Mouse (Mus musculus): ENCODE measurements at regions not wholly inside any gene's neighbourhood (a gene's known extent, or its start where the extent isn't known, plus 50 kb on each side); places are given as distances from the start of the nearest gene placed in this dataset.

- ATAC-seq (ENCODE audit: insufficient read depth) (no peak), DNase-seq (no peak)
- H3K27me3 ChIP-seq (ENCODE audit: insufficient read depth, low read length), result no peaks in the 10 kb centered on the region
- 84% methylated on average over 3 of the region's 3 CpGs for WGBS
- no peak overlapping the region for H3K9ac ChIP-seq
- H3K9me3 ChIP-seq (ENCODE audit: low read depth, low read length), result no peaks in the 10 kb centered on the region
- H3K27ac ChIP-seq (ENCODE audit: low read depth), result no peak overlapping the region
- no peak overlapping the region for H3K4me2 ChIP-seq
- H3K4me3 ChIP-seq (ENCODE audit: low read depth, low read length), result no peak overlapping the region
- no peaks in the 10 kb centered on the region for H3K36me3 ChIP-seq (ENCODE audit: insufficient read depth)
- H3K4me1 ChIP-seq (ENCODE audit: insufficient read depth), result no peaks in the 10 kb centered on the region
- no peak for TF ChIP-seq CTCF (IDR thresholded peaks at IDR 0.05; ENCODE audit: low read depth)
These were observed 380.6 kb downstream of the Tmem135 start for GRCm38 (mm10) chr7:89023230-89024030.

GRCm38 (mm10) chr7:88998815-88999392, 405.1 kb downstream of the Tmem135 start:
- Histone ChIP-seq H3K9ac (no peak overlapping the region), H3K4me2 (no peak overlapping the region), H3K27ac (ENCODE audit: low read depth) (no peak overlapping the region), H3K9me3 (ENCODE audit: low read depth, low read length) (no peaks in the 10 kb centered on the region), H3K4me1 (ENCODE audit: insufficient read depth) (no peaks in the 10 kb centered on the region), H3K4me3 (ENCODE audit: low read depth, low read length) (no peak overlapping the region), H3K27me3 (ENCODE audit: insufficient read depth, low read length) (no peaks in the 10 kb centered on the region), H3K36me3 (ENCODE audit: insufficient read depth) (no peaks in the 10 kb centered on the region)
- 77% methylated on average over 4 of the region's 4 CpGs for WGBS
- DNase-seq (no peak), ATAC-seq (ENCODE audit: insufficient read depth) (no peak)
- no peak for TF ChIP-seq CTCF (IDR thresholded peaks at IDR 0.05; ENCODE audit: low read depth)

GRCm38 (mm10) chr7:88997815-88998477, 406.1 kb downstream of the Tmem135 start:
- no peaks in the 10 kb centered on the region for H3K27me3 ChIP-seq (ENCODE audit: insufficient read depth, low read length)
- ATAC-seq (ENCODE audit: insufficient read depth) (no peak), DNase-seq (no peak)
- H3K36me3 ChIP-seq (ENCODE audit: insufficient read depth), result no peaks in the 10 kb centered on the region
- H3K4me2 ChIP-seq, result no peak overlapping the region
- H3K27ac ChIP-seq (ENCODE audit: low read depth), result no peak overlapping the region
- WGBS, result 78% methylated on average over 3 of the region's 3 CpGs
- no peaks in the 10 kb centered on the region for H3K9me3 ChIP-seq (ENCODE audit: low read depth, low read length)
- H3K4me1 ChIP-seq (ENCODE audit: insufficient read depth), result no peaks in the 10 kb centered on the region
- H3K4me3 ChIP-seq (ENCODE audit: low read depth, low read length), result no peak overlapping the region
- no peak for TF ChIP-seq CTCF (IDR thresholded peaks at IDR 0.05; ENCODE audit: low read depth)
- H3K9ac ChIP-seq, result no peak overlapping the region

GRCm38 (mm10) chr7:88974436-88974835, 429.6 kb downstream of the Tmem135 start:
- H3K9me3 ChIP-seq (ENCODE audit: low read depth, low read length), result no peaks in the 10 kb centered on the region
- ATAC-seq (ENCODE audit: insufficient read depth) (no peak), DNase-seq (no peak)
- H3K27ac ChIP-seq (ENCODE audit: low read depth), result no peak overlapping the region
- no peaks in the 10 kb centered on the region for H3K4me1 ChIP-seq (ENCODE audit: insufficient read depth)
- H3K27me3 ChIP-seq (ENCODE audit: insufficient read depth, low read length), result no peaks in the 10 kb centered on the region
- H3K4me3 ChIP-seq (ENCODE audit: low read depth, low read length), result no peak overlapping the region
- no peak for TF ChIP-seq CTCF (IDR thresholded peaks at IDR 0.05; ENCODE audit: low read depth)
- H3K4me2 ChIP-seq, result no peak overlapping the region
- H3K36me3 ChIP-seq (ENCODE audit: insufficient read depth), result no peaks in the 10 kb centered on the region
- 57% methylated on average over 4 of the region's 4 CpGs for WGBS
- H3K9ac ChIP-seq, result no peak overlapping the region

- Histone ChIP-seq H3K9me3 (ENCODE audit: low read depth, low read length) (no peaks in the 10 kb centered on the region), H3K36me3 (ENCODE audit: insufficient read depth) (no peaks in the 10 kb centered on the region), H3K4me1 (ENCODE audit: insufficient read depth) (no peaks in the 10 kb centered on the region), H3K27ac (ENCODE audit: low read depth) (no peak overlapping the region), H3K4me2 (no peak overlapping the region), H3K4me3 (ENCODE audit: low read depth, low read length) (no peak overlapping the region), H3K9ac (no peak overlapping the region), H3K27me3 (ENCODE audit: insufficient read depth, low read length) (no peaks in the 10 kb centered on the region)
- ATAC-seq (ENCODE audit: insufficient read depth) (no peak), DNase-seq (peak; percentile 34)
- no peak for TF ChIP-seq CTCF (IDR thresholded peaks at IDR 0.05; ENCODE audit: low read depth)
These were observed 443.2 kb downstream of the Tmem135 start for GRCm38 (mm10) chr7:88960841-88961240.

- no peaks in the 10 kb centered on the region for H3K4me1 ChIP-seq (ENCODE audit: insufficient read depth)
- DNase-seq (no peak), ATAC-seq (ENCODE audit: insufficient read depth) (no peak; the same call in 1 of the 2 replicates)
- no peak overlapping the region for H3K27ac ChIP-seq (ENCODE audit: low read depth)
- WGBS, result 63% methylated on average over 4 of the region's 4 CpGs
- no peak overlapping the region for H3K9ac ChIP-seq
- H3K36me3 ChIP-seq (ENCODE audit: insufficient read depth), result no peaks in the 10 kb centered on the region
- H3K4me2 ChIP-seq, result no peak overlapping the region
- no peaks in the 10 kb centered on the region for H3K9me3 ChIP-seq (ENCODE audit: low read depth, low read length)
- no peak overlapping the region for H3K4me3 ChIP-seq (ENCODE audit: low read depth, low read length)
- no peak for TF ChIP-seq CTCF (IDR thresholded peaks at IDR 0.05; ENCODE audit: low read depth)
- H3K27me3 ChIP-seq (ENCODE audit: insufficient read depth, low read length), result no peaks in the 10 kb centered on the region
These were observed 443.8 kb downstream of the Tmem135 start for GRCm38 (mm10) chr7:88960190-88960589.

Data from lung, embryonic 14.5 days (tissue).